Mouse (Mus musculus) ovary, postnatal 14 days (tissue): ENCODE data around the gene Smoc1.

Source experiments
- DNase-seq: peaks from one replicate; pipeline ENCODE4 v3.0.0; 2022; ENCODE audit warnings: low spot score

The Smoc1 gene

DNA sequence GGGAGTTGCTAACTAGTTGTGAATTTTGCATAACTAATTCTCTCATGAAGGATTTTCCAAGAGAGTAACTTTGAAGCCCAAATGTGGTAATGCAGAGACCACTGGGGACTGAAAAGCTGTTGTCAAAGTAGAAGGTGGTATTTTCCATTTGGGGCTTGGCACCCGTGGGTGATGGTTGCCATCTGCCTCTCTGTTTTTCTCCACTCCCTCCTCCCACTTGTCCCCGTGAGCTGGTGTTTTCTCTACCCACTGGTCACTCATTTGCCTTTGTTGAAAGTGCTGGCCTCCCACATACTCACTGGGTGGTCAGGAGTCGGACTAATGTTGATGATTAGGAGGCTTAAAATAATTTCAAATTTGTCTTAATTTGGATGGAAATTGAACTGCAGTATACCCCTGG lies 104.1 kb downstream of the Smoc1 start:
- no peak for DNase-seq

DNA sequence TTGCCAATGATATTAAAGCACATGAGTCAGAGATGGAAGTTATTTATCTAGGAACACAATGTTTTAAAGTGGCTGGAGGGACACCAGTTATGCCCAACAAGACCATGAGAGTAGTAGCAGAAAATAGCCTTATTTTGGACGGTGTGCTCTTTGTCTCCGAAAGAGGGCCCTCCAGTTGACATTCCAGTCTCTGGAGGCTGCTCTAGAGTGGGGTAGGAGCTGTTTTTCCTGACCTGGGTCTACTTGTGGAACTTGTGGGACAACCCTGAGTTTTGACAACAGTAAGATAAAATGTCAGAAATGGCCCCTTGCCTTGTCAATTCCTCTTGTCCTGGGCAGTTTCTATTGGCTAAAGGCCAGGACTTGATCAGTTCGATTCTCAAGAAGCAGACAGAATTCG lies 104.5 kb downstream of the Smoc1 start:
- no peak for DNase-seq

- no peak for DNase-seq
Observed at GRCm38 (mm10) chr12:81133055-81133665, 106.6 kb downstream of the Smoc1 start.

DNA sequence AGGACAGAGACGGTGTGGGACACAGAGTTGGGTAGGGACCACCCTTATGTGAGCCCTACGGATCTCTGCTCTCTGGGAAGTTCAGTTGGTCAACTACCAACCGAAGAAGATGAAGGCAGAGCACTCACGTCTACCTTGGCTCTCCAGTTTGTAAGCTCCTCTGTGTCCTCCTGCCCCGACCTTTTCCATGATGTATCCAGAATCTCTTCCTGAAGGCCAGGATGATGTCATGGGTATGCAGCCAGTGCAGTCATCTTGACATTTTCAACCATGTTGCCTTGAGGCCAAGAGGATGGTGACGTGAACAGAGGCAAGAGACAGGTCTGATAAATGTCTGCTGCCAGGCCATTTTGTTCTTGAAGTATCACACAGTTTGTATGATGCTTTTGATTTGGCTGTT lies 111.6 kb downstream of the Smoc1 start:
- no peak for DNase-seq

- DNase-seq, result no peak
Observed at GRCm38 (mm10) chr12:81139463-81139862, 112.9 kb downstream of the Smoc1 start.

GRCm38 (mm10) chr12:81140594-81141328 lies 114.2 kb downstream of the Smoc1 start:
- no peak for DNase-seq

- DNase-seq, result no peak
Observed at GRCm38 (mm10) chr12:81141329-81141711, 114.7 kb downstream of the Smoc1 start.

GRCm38 (mm10) chr12:81142231-81142630 lies 115.6 kb downstream of the Smoc1 start:
- DNase-seq, result no peak

DNA sequence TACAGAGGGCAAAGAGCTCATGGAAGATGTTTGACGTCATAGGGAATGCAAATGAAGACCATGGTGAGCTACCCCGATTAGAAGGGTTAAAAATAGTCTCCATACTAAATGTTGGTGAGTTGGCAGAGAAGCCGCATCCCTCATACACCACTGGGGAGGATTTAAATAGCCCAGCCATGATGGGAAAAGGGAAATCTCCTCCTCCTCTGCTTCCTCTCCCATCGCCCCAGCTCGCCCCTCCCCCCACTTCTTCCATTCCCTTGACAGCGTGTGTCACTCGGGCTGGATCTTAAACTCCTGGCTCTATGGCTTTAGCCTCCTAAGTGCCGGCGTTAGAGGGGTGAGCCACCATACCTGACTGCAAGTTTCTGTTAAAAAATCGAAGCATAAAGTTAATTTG lies 117.6 kb downstream of the Smoc1 start:
- DNase-seq, result no peak

DNA sequence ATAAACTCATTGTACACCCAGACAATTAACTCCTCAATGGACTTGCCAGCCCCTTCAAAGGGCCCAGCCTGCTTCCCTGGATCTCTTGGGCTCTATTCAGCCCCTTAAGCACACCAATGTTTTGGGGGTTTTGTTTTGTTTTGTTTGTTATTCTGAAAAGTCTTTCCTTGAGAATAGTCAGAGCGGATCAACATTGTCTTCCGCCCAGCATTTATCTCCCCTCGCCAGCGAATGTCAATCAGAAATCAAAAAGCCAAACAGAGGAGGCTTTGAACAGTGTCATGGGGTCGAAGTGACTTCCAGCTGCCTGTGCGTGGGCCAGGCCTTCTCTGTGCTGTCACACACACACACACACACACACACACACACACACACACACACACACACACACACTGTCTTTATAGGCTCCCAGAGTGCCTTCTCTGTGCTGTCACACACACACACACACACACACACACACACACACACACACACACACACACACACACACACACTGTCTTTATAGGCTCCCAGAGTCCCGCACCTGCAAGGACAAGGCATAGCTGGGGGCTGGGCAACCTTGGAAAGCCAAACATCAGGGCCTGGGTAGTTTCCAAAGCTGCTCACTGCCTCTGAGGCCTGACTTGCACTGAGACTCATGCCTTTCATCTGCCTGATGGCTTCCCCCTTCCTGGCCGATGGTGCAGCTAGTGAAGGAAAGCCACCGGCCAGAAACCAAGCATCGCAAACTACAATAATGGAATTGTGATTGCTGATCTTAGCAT lies 120.0 kb downstream of the Smoc1 start:
- no peak for DNase-seq

DNA sequence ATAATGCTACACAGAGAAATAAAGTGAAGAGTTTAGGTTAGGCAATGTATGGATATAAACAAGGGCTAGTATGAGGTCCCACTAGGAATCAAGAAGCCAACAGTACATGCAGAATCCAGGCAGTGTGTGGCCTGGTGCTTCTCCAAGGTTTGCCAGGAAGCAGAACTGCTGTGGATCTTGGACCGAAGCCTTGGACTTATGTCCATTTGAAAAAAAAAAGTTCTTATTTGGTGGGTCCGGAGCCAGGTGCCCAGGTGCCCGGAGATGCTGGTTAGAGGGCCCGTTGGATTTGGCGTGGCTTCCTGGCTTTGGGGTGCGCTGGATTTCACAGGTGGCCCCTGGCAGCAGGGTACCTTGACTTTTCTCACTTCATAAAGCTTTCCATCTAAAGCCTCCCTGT lies 121.3 kb downstream of the Smoc1 start:
- no peak for DNase-seq

GRCm38 (mm10) chr12:81150917-81151316 lies 124.3 kb downstream of the Smoc1 start:
- no peak for DNase-seq

DNA sequence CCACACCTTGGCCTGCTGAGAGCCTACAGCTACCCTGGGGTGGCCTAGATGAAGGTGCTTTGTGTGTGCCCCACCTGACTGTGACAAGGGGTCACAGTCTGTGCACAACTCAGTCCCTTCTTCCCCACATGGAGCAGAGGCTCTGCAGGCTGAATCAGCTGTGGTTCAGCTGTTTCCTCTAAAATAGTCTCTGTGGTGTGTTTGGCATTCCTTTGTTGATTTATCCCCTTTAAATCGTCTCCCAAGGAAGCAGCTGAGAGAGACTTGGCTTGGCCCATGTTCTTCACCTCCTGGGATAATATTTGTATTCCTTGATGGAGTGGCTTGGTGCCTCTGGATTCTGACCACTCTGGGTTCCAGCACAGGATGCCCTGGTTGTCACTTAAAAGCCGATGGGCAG lies 125.5 kb downstream of the Smoc1 start:
- no peak for DNase-seq

DNA sequence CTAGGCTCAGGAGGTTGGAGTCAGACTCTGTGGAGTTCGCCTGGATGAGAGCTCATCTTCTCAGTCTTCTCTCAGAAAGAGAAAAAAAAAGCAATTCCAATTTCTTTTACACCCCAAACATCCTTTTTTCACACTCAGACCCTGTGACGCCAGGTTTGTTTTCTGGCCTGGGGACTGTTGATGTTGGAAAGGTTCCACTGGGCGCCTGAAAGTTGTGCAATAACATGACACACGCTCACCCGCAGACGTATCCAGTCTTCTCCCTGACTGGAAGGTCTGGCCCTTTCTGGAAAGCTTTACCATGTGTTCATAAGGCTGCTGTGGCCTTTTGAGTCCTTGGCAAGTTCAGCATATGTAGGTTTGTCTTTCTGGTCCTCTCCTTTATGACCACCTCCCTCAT lies 129.1 kb downstream of the Smoc1 start:
- DNase-seq, result no peak

DNA sequence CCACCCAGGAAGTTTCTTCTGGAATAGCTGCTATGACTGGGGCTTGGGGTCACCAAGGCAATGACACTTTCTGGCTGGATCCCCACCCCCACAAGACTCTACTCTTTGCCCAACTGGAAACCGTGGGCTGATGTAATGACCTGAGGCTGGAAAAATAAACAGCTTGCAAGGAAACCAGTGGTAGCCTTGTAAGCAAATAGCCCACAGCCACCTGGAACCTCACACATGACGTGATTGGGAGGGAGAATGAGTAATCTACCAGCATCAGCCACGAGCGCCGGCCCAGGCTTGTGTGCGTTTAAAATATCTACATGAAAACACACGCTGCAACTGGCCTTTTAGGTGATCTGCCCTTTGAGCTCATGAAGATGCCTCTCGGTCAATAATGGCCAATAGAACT lies 130.2 kb downstream of the Smoc1 start:
- DNase-seq, result no peak

DNA sequence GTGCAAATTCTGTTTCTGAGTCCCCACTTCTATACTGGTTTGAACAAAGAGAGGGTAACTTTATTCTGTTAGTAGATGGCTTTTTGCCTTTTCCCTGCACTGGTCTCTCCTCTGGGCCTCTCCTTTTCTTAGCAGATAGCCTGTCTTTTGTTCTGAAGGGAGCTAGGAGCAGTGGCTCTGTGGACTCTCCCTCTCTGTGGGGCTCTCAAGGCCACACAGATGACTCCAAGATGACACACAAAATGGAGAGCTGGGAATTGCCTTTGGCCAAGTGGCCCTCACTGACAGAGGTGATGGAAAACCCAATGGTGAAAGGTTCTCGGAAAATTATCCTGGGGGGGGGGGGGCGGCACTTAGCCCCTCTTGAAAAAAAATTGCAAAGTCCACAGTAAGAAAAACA lies 133.3 kb downstream of the Smoc1 start:
- DNase-seq, result no peak

DNA sequence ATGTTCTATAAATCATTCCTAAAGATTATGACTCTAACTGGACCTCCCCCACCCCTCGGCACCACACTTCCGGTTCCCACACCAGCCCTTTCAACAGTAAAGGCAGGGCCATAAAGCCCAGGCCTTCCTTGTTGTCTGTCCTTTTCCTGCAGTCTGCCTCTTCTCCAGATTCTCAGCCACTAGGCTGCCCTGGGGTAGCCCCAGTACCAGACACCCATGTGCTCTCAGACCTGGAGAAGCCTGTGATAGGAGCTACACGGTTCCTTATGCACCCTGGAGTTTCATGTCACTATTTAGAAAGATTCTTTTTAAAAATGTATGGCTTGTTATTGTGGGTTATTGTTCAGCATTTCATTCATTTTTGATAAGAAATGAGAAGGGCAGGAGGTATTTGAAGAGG lies 133.8 kb downstream of the Smoc1 start:
- no peak for DNase-seq

DNA sequence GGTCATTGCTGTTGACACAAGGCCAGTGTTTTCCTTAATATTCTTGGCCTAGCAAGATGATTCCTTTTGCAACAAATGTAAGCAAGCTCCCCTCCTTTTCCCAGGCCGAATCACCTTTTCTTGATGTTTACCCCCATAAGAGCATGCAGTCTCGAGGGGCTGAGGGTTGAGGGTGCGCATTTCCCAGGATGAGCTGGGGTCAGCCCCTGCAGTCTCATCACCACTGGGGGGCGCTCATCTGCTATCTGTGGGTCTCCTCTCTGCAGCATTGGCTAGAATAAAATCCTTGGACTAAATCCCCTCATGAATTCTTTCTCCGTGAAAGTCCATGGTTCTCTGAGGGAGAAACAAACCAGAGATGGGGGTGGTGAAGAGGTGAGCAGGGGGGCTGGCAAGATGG lies 134.2 kb downstream of the Smoc1 start:
- no peak for DNase-seq

DNA sequence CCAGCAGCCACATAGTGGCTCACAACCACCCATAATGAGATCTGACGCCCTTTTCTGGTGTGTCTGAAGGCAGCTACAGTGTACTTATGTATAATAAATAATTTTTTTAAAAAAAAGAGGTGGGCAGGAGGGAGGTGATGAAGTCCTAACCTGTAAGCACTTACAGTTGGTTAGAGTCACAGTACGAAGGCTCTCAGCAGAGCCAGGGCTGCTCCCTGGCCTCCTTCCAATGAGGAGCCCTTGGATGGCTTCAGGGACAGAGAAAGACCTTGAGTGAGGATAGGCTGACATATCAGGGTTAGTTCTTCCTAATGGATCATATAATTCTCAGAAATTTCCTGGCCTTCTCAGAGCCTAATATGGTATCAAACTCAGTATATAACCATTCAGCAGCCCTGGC lies 134.7 kb downstream of the Smoc1 start:
- no peak for DNase-seq

- DNase-seq, result no peak
Observed at GRCm38 (mm10) chr12:81163131-81163530, 136.5 kb downstream of the Smoc1 start.

- no peak for DNase-seq
Observed at GRCm38 (mm10) chr12:81163566-81163965, 137.0 kb downstream of the Smoc1 start.

DNA sequence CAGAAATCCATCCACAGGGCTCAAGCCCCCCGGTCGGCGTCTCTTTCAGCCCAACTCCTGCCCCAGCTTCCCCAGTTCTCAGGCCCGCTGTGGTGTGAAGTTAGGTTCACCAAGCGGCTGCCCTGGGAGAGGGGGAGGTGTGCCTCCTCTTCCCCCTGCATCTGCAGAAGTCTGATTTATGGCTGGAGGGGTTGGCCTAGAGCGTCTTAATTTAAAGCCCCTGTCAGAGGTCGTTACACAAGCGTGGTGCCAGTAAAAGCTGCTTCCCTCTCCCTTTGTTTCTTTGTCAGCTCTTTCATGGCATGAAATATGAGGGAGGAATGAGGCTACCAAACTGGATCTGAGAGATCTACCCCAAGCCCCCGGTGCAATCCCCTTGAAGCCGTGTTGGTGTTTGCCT lies 139.5 kb downstream of the Smoc1 start:
- DNase-seq, result no peak

GRCm38 (mm10) chr12:81166615-81167014 lies 140.0 kb downstream of the Smoc1 start:
- no peak for DNase-seq
